Mouse (Mus musculus) liver, postnatal 0 days (tissue): ENCODE measurements around the gene Vipas39.

Experiments
- CTCF ChIP-seq: sonication (generic); IDR thresholded peaks from 2 replicates; pipeline ENCODE4 v1.5.1; 2016; ENCODE audit warnings: antibody characterized with exemption, low read depth
- EP300 ChIP-seq: IDR thresholded peaks from 2 replicates; pipeline ENCODE4 v1.6.1; 2016; ENCODE audit warnings: antibody characterized with exemption, low read depth, mild to moderate bottlenecking

DNA sequence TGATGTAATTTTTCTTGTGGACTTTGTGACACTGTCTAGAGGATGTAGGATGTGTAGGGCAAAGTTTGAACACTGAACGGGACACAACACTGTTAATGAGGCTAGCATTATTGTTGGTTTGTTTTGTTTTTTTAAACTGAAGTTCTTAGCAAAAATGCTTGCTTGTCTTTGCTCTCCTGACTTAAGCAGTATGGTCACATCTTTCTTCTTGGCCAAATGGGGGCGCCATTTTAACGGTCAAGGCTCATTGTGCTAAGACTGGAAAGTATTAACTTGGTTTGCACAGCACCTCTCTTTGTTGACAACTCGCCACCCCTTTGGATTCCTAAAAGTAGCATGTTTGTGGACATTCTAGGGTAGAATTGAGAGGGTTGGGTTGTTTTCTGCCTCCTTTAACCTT, 1.6 kb upstream of the Vipas39 start:
- TF ChIP-seq CTCF (peak; percentile 76), EP300 (no peak)
